Mouse (Mus musculus) Patski (cell line): ENCODE results near the gene Asap2. TPM values are rescaled to one million over a fixed set of nuclear protein-coding genes. Genes with fewer than 3 reads are reported as not detected.

Experiments used
- ATAC-seq: fragments of 100-300 bp; one replicate; pipeline ENCODE4 v1.8.0; 2021
- CTCF ChIA-PET: fragments of 350-600 bp; sonication (Branson Sonifier 250); formaldehyde crosslinking; loops from one replicate; lab custom pipeline; 2022; ENCODE audit warnings: inconsistent platforms; lab: Charles Lee
- POLR2A ChIA-PET: fragments of 350-600 bp; sonication (Branson Sonifier 250); formaldehyde crosslinking; loops from one replicate; lab custom pipeline; 2022; ENCODE audit warnings: antibody characterized with exemption, inconsistent platforms; lab: Charles Lee
- DNase-seq: peaks from one replicate; pipeline ENCODE4 v3.0.0-alpha.2; 2011; ENCODE audit warnings: low read depth, low spot score
- H3K27me3 ChIP-seq: fragments of 371-371 bp; one replicate; pipeline ENCODE4 v1.5.1; 2021
- CTCF ChIP-seq: fragments of 100-300 bp; IDR thresholded peaks from one replicate; pipeline ENCODE4 v1.5.1; 2021
- in situ Hi-C: fragments of 300-500 bp; cut with MboI; formaldehyde crosslinking; loops from 3 replicates; pipeline ENCODE4 v1.11.1; 2018; ENCODE audit warnings: low pct_unique_long_range_greater_than_20kb, mixed read lengths
- polyA plus RNA-seq: library from polyadenylated mRNA; unstranded; gene quantifications from one replicate; pipeline ENCODE4 v1.2.3, GENCODE M21; 2021

The Asap2 gene
- polyA plus RNA-seq, 1 experiment from 2014 or later = 8.9 TPM

- DNase-seq (no peak), ATAC-seq (no peak)
- H3K27me3 ChIP-seq = no peaks in the 10 kb centered on the region
- CTCF ChIA-PET = no interaction called here
- in situ Hi-C loops = no loop called here
- TF ChIP-seq CTCF = no peak
- POLR2A ChIA-PET = no interaction called here
Measured at GRCm38 (mm10) chr12:21209273-21209672, 219.0 kb downstream of the Asap2 start.

GRCm38 (mm10) chr12:21212876-21213275, 222.6 kb downstream of the Asap2 start:
- H3K27me3 ChIP-seq = no peaks in the 10 kb centered on the region
- POLR2A ChIA-PET = no interaction called here
- ATAC-seq (no peak), DNase-seq (no peak)
- CTCF ChIA-PET = no interaction called here
- no peak for TF ChIP-seq CTCF
- in situ Hi-C loops = no loop called here

- H3K27me3 ChIP-seq = no peaks in the 10 kb centered on the region
- no peak for DNase-seq
- POLR2A ChIA-PET = interaction anchor here (0.5 to 0.6 kb wide), 2 partner anchors 9 to 89 kb away, joined by 3 to 4 read pairs; no protein-coding TSS in a partner anchor
- CTCF ChIA-PET = interaction anchor here (1.3 kb wide), 2 partner anchors 12 to 29 kb away, joined by 4 to 5 read pairs; no protein-coding TSS in a partner anchor
- in situ Hi-C loops = no loop called here
- TF ChIP-seq CTCF = no peak
- ATAC-seq = no peak
Measured at GRCm38 (mm10) chr12:21214551-21215165, 224.4 kb downstream of the Asap2 start.

GRCm38 (mm10) chr12:21217776-21218444, 227.7 kb downstream of the Asap2 start:
- no peak for TF ChIP-seq CTCF
- in situ Hi-C loops = no loop called here
- CTCF ChIA-PET = interaction anchor here (1.7 kb wide), 1 partner anchor 10 kb away, joined by 8 read pairs; no protein-coding TSS in a partner anchor
- no peaks in the 10 kb centered on the region for H3K27me3 ChIP-seq
- POLR2A ChIA-PET = no interaction called here
- DNase-seq = no peak
- no peak for ATAC-seq

GRCm38 (mm10) chr12:21220596-21220995, 230.3 kb downstream of the Asap2 start:
- ChIA-PET CTCF (no interaction called here), POLR2A (no interaction called here)
- no peak for ATAC-seq
- H3K27me3 ChIP-seq = no peaks in the 10 kb centered on the region
- no peak for DNase-seq
- in situ Hi-C loops = no loop called here
- no peak for TF ChIP-seq CTCF

GRCm38 (mm10) chr12:21223923-21224322, 233.7 kb downstream of the Asap2 start:
- no peaks in the 10 kb centered on the region for H3K27me3 ChIP-seq
- in situ Hi-C loops = no loop called here
- ChIA-PET CTCF (no interaction called here), POLR2A (interaction anchor here (0.7 kb wide), 1 partner anchor 9 kb away, joined by 3 read pairs; no protein-coding TSS in a partner anchor)
- DNase-seq (no peak), ATAC-seq (no peak)
- TF ChIP-seq CTCF = no peak

- DNase-seq = no peak
- in situ Hi-C loops = no loop called here
- POLR2A ChIA-PET = no interaction called here
- TF ChIP-seq CTCF = no peak
- CTCF ChIA-PET = no interaction called here
- no peaks in the 10 kb centered on the region for H3K27me3 ChIP-seq
- ATAC-seq = no peak
Measured at GRCm38 (mm10) chr12:21225358-21225757, 235.1 kb downstream of the Asap2 start.

- no peaks in the 10 kb centered on the region for H3K27me3 ChIP-seq
- DNase-seq (no peak), ATAC-seq (no peak)
- CTCF ChIA-PET = interaction anchor here (1.5 to 2.0 kb wide), 3 partner anchors 9 to 21 kb away, joined by 5 to 8 read pairs (median 5); no protein-coding TSS in a partner anchor
- POLR2A ChIA-PET = interaction anchor here (0.7 kb wide), 1 partner anchor 18 kb away, joined by 3 read pairs; no protein-coding TSS in a partner anchor
- in situ Hi-C loops = no loop called here
- no peak for TF ChIP-seq CTCF
Measured at GRCm38 (mm10) chr12:21226316-21226715, 236.1 kb downstream of the Asap2 start.

- ATAC-seq = peak; percentile 87
Measured at GRCm38 (mm10) chr12:21227076-21227980, 237.1 kb downstream of the Asap2 start.

GRCm38 (mm10) chr12:21228650-21229049, 238.4 kb downstream of the Asap2 start:
- ChIA-PET CTCF (interaction anchor here (2.0 kb wide), 2 partner anchors 9 to 11 kb away, joined by 5 to 8 read pairs; no protein-coding TSS in a partner anchor), POLR2A (no interaction called here)
- no peak for TF ChIP-seq CTCF
- no peaks in the 10 kb centered on the region for H3K27me3 ChIP-seq
- DNase-seq (no peak), ATAC-seq (no peak)
- in situ Hi-C loops = no loop called here

More at GRCm38 (mm10) chr12:21227076-21227980, 237.1 kb downstream of the Asap2 start:
- POLR2A ChIA-PET = interaction anchor here (1.1 kb wide), 1 partner anchor 20 kb away, joined by 3 read pairs; no protein-coding TSS in a partner anchor
- DNase-seq = peak; percentile 73
- in situ Hi-C loops = no loop called here
- CTCF ChIA-PET = interaction anchor here (0.7 to 2.0 kb wide), 7 partner anchors 10 to 152 kb away, joined by 3 to 8 read pairs (median 5); no protein-coding TSS in a partner anchor
- H3K27me3 ChIP-seq = no peaks in the 10 kb centered on the region
- peak; percentile 57 for TF ChIP-seq CTCF
